ENCODE assay signal across 8 mouse cellular contexts in the genomic region with DNA sequence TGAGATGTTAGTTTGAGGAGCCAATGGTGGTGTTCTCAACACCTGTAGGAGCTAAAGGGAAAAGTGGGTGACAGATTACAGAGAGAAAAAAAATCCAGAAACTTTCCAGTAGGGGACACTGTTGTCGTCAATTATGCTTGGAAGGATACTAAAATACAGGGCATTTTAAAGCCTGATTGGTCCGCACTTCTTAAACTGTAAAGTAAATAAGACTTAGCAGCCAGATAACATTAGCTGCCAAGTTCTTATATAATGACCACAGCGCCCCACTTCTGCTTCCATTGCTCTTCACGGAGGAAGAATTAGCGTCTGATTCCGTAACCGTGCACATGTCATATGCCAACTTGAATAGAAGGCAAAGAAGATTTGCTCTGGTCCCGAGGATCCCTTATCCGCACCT. TPM values are rescaled to one million over a fixed set of nuclear protein-coding genes. Genes with fewer than 3 reads are reported as not detected.
DNase-seq lines count a peak whose midpoint lies in the region; ATAC-seq and TF ChIP-seq lines count a peak whose summit lies in the region.

No protein-coding gene starts in this region.

- H3K9me3 ChIP-seq in heart, postnatal 0 days (replicated peaks; ENCODE audit: control insufficient read depth, low read length) = no peaks in the 10 kb centered on the region
- no peaks in the 10 kb centered on the region for H3K9me3 ChIP-seq in limb, embryonic 13.5 days
- H3K9me3 ChIP-seq in midbrain, embryonic 13.5 days = no peaks in the 10 kb centered on the region

- TF ChIP-seq EP300 in heart, postnatal 0 days (IDR thresholded peaks at IDR 0.05; ENCODE audit: low read depth) = no peak

- peak overlapping the region; percentile 73 for H3K4me2 ChIP-seq in heart, postnatal 0 days (ENCODE audit: low read depth, low read length)
- peak overlapping the region; percentile 85 for H3K4me2 ChIP-seq in limb, embryonic 13.5 days (replicated peaks)
- H3K4me2 ChIP-seq in midbrain, embryonic 13.5 days (replicated peaks) = peak overlapping the region; percentile 70

- H3K9ac ChIP-seq in heart, postnatal 0 days (replicated peaks; ENCODE audit: low read depth, low read length) = no peak overlapping the region
- H3K9ac ChIP-seq in limb, embryonic 13.5 days = no peak overlapping the region
- no peak overlapping the region for H3K9ac ChIP-seq in midbrain, embryonic 13.5 days (replicated peaks)

- H3K27ac ChIP-seq in heart, postnatal 0 days (ENCODE audit: low read depth) = no peak overlapping the region
- no peak overlapping the region for H3K27ac ChIP-seq in limb, embryonic 13.5 days
- H3K27ac ChIP-seq in midbrain, embryonic 13.5 days = no peak overlapping the region

- peak overlapping the region; percentile 45 for H3K4me3 ChIP-seq in heart, postnatal 0 days (ENCODE audit: low read depth, low read length)
- peak overlapping the region; percentile 46 for H3K4me3 ChIP-seq in limb, embryonic 13.5 days
- no peak overlapping the region; the same call in 1 of the 2 replicates for H3K4me3 ChIP-seq in midbrain, embryonic 13.5 days (replicated peaks)

- peak; percentile 46 for TF ChIP-seq CTCF in heart, postnatal 0 days (IDR thresholded peaks at IDR 0.05; ENCODE audit: low read depth)

- peak; percentile 45 for DNase-seq in heart, postnatal 0 days (ENCODE audit: low spot score)
- no peak for DNase-seq in natural killer cell, adult 2 months (ENCODE audit: low spot score in 2 of 2)
- DNase-seq in cerebellum, postnatal 36 days = no peak
- no peak for DNase-seq in layer of hippocampus, postnatal 10 days (ENCODE audit: low spot score in 2 of 2)

- WGBS in heart, postnatal 0 days = 24% methylated on average over 9 of the region's 9 CpGs
- 27% methylated on average over 9 of the region's 9 CpGs for WGBS in limb, embryonic 13.5 days
- 25% methylated on average over 9 of the region's 9 CpGs for WGBS in midbrain, embryonic 13.5 days

- no peaks in the 10 kb centered on the region for H3K36me3 ChIP-seq in heart, postnatal 0 days (replicated peaks; ENCODE audit: control insufficient read depth, insufficient read depth, low read length)
- no peaks in the 10 kb centered on the region for H3K36me3 ChIP-seq in limb, embryonic 13.5 days
- no peaks in the 10 kb centered on the region for H3K36me3 ChIP-seq in midbrain, embryonic 13.5 days

- H3K4me1 ChIP-seq in heart, postnatal 0 days (ENCODE audit: control insufficient read depth, insufficient read depth) = peaks cover 16% of the 10 kb centered on the region; the same call in 1 of the 2 replicates
- peaks cover 28% of the 10 kb centered on the region for H3K4me1 ChIP-seq in limb, embryonic 13.5 days
- peaks cover 25% of the 10 kb centered on the region for H3K4me1 ChIP-seq in midbrain, embryonic 13.5 days (replicated peaks)

- peaks cover 33% of the 10 kb centered on the region for H3K27me3 ChIP-seq in heart, postnatal 0 days (ENCODE audit: control insufficient read depth, insufficient read depth, low read length)
- peaks cover 59% of the 10 kb centered on the region for H3K27me3 ChIP-seq in limb, embryonic 13.5 days
- H3K27me3 ChIP-seq in midbrain, embryonic 13.5 days = peaks cover 49% of the 10 kb centered on the region

- ATAC-seq in CD4-positive, CD25-positive, alpha-beta regulatory T cell, adult 4 months = peak; percentile 48
- peak; percentile 56 for ATAC-seq in common myeloid progenitor, adult 5-6 weeks (replicated peaks; ENCODE audit: low read depth, poor library complexity, severe bottlenecking)
- ATAC-seq in heart, postnatal 0 days (ENCODE audit: insufficient read depth, low read depth) = no peak
- no peak for ATAC-seq in limb, embryonic 13.5 days (ENCODE audit: low FRiP score, low read depth)
- ATAC-seq in midbrain, embryonic 13.5 days = no peak

RNA-seq across cellular contexts. Expression of a gene that starts 0.7 kb away (rescaled TPM):
- 1 to 10 TPM; 2.9 to 5.5 TPM for polyA plus RNA-seq in CD4-positive, CD25-positive, alpha-beta regulatory T cell, adult 4 months (2017; shearing (Covaris generic))
- total RNA-seq in common myeloid progenitor, adult 5-6 weeks (2017) = 7.3 and 9.6 TPM in 2 replicates
- 3.1 TPM in 1 of 2 replicates, not detected in the other for total RNA-seq in heart, postnatal 0 days (2014; rRNA removed; ENCODE audit: low replicate concordance)
- 0.33 and 0.67 TPM in 2 replicates for polyA plus RNA-seq in heart, postnatal 0 days (2015; fragmentation: Nextera tagmentation; extraction: Ambion mirVana)
- 1.5 and 2.1 TPM in 2 replicates for polyA plus RNA-seq in limb, embryonic 13.5 days (2015; fragmentation: Nextera tagmentation; extraction: Ambion mirVana)
- polyA plus RNA-seq in midbrain, embryonic 13.5 days (2015; fragmentation: Nextera tagmentation; extraction: Ambion mirVana) = 0.28 and 0.51 TPM in 2 replicates
- 1 to 10 TPM in 1 of 2 experiments, under 1 TPM in 1; 0.59 to 1.5 TPM for total RNA-seq in layer of hippocampus, postnatal 10 days (2021)

Comparison
In these comparisons a context has a peak if more than half of its experiments do, and no peak if none do; other contexts are left out.
1. ATAC-seq: peak in CD4-positive, CD25-positive, alpha-beta regulatory T cell, adult 4 months (single experiment) and common myeloid progenitor, adult 5-6 weeks (single experiment); none in heart, postnatal 0 days (single experiment), limb, embryonic 13.5 days (single experiment) and midbrain, embryonic 13.5 days (single experiment).
2. Peak in every context shown above with its lines, with median percentiles within 50 percentile points of each other: H3K4me2 ChIP-seq.